Mouse (Mus musculus): ENCODE measurements around the gene Brd7.

DNA sequence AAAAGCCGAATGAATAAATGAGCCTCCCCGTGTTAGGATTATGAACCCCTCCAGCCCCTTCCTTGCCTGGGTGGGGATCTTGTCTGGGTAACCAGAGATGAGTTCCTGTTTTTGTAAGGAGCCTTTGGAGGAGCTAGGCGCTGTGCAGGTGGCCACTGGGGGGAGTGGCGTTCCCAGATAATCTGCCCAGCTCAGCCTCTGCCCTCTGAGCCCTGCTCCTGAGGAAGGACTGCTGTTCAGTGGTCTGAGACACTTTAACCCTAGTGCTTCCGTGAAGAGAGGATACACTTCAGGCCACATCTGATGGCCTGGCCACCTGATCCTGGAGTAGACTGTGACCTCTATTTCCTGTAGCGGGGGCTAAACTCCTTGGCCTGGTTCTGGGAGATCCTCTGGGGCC, 7.2 kb upstream of the Brd7 start:
- TF ChIP-seq POLR2A (IDR thresholded peaks at IDR 0.05; ENCODE audit: borderline replicate concordance, control insufficient read depth, low read depth, low read length) (no peak), CTCF (IDR thresholded peaks at IDR 0.05; ENCODE audit: control insufficient read depth, insufficient read depth, low read length) (peak; percentile 29; the same call in 1 of the 2 replicates)
